9 mouse cellular contexts compared by ENCODE assay signal in genomic region chr2:119355089-119355488, GRCm38 (mm10). TPM values are rescaled to one million over a fixed set of nuclear protein-coding genes. Genes with fewer than 3 reads are reported as not detected.
A peak's percentile ranks its signal among the peaks of the same experiment; 100 is the strongest.
DNase-seq lines count a peak whose midpoint lies in the region; TF ChIP-seq lines count a peak whose summit lies in the region.
"Had no signal": no experiment of that assay in that cellular context is flagged by ENCODE, and none has a peak within 500 bp of the region (broad histone marks: within the 10 kb centered on the region; RNA-seq: fewer than 3 reads in every experiment).

No protein-coding gene starts in this region.

- peak; percentile 75 for DNase-seq in left cerebral cortex, postnatal 4 days
- no peak for DNase-seq in left cerebral cortex, postnatal 36 days (ENCODE audit: low spot score in 2 of 2)
- peak; percentile 97 for DNase-seq in brain, adult 2 months (ENCODE audit: low read depth, low spot score)
- DNase-seq in heart, postnatal 4 days: peak; percentile 80
- DNase-seq in c-Kit-positive CD71-positive TER-119-positive erythroid progenitor cells, embryonic 14.5 days (ENCODE audit: low spot score): no peak
- no peak for DNase-seq in frontal cortex, postnatal 25 days (ENCODE audit: low spot score in 2 of 2)

- TF ChIP-seq CTCF in embryonic fibroblast, embryonic 13.5 days (IDR thresholded peaks at IDR 0.05; ENCODE audit: borderline replicate concordance, insufficient read depth, low read length): no peak

- no peak overlapping the region for H3K4me3 ChIP-seq in embryonic fibroblast, embryonic 13.5 days (ENCODE audit: insufficient read depth, low read length)
- H3K4me3 ChIP-seq: erythroblast, embryonic 14.5 days; neural tube, embryonic 15.5 days had no signal

- peak; percentile 65 for TF ChIP-seq POLR2A in embryonic fibroblast, embryonic 13.5 days (IDR thresholded peaks at IDR 0.05; ENCODE audit: low read depth, low read length)

- intact Hi-C loops in left cerebral cortex, postnatal 4 days (cut with DNase I): no loop called here
- intact Hi-C loops in left cerebral cortex, postnatal 36 days (cut with DNase I): no loop called here

- H3K27ac ChIP-seq in embryonic fibroblast, embryonic 13.5 days (ENCODE audit: insufficient read depth, low read length): no peak overlapping the region
- H3K27ac ChIP-seq: neural tube, embryonic 15.5 days had no signal

- H3K4me1 ChIP-seq in embryonic fibroblast, embryonic 13.5 days (ENCODE audit: control insufficient read depth, insufficient read depth, low read length): peaks cover 4% of the 10 kb centered on the region; the same call in 1 of the 2 replicates

RNA-seq across cellular contexts. Expression of gene Chac1, which starts 4.1 kb away (rescaled TPM):
- 1 to 10 TPM; 6.7 to 7.7 TPM for total RNA-seq in left cerebral cortex, postnatal 4 days (2021)
- 1 to 10 TPM; 8.2 to 8.9 TPM for total RNA-seq in left cerebral cortex, postnatal 36 days (2021)
- 34.5 and 58.5 TPM in 2 replicates for polyA plus RNA-seq in embryonic fibroblast, embryonic 13.5 days (2011; ENCODE audit: insufficient read length, low read depth, missing spikeins)
- total RNA-seq in heart, postnatal 4 days (2021): under 1 TPM; 0.43 to 0.81 TPM

RNA-seq across cellular contexts. Expression of gene Dll4, which starts 29.5 kb away (rescaled TPM):
- 1 to 10 TPM; 5.3 to 6.8 TPM for total RNA-seq in left cerebral cortex, postnatal 4 days (2021)
- 1 to 10 TPM; 3.2 to 3.8 TPM for total RNA-seq in left cerebral cortex, postnatal 36 days (2021)
- polyA plus RNA-seq in embryonic fibroblast, embryonic 13.5 days (2011; ENCODE audit: insufficient read length, low read depth, missing spikeins): not detected in 2 replicates
- total RNA-seq in heart, postnatal 4 days (2021): 10 to 100 TPM; 19.7 to 20.8 TPM

Comparison
In these comparisons a context has a peak if more than half of its experiments do, and no peak if none do; other contexts are left out.
1. DNase-seq: peak in left cerebral cortex, postnatal 4 days (single experiment), brain, adult 2 months (single experiment) and heart, postnatal 4 days (single experiment); none in left cerebral cortex, postnatal 36 days (0 of 2), c-Kit-positive CD71-positive TER-119-positive erythroid progenitor cells, embryonic 14.5 days (single experiment) and frontal cortex, postnatal 25 days (0 of 2).
2. RNA of gene Chac1, which starts 4.1 kb away (total RNA-seq): 8.2 to 8.9 TPM in left cerebral cortex, postnatal 36 days and 6.7 to 7.7 TPM in left cerebral cortex, postnatal 4 days; 0.43 to 0.81 TPM in heart, postnatal 4 days; every median in the first group is over 4 times any median in the second.